Mouse (Mus musculus) adrenal gland, adult 2 months (tissue): ENCODE measurements at regions not wholly inside any gene's neighbourhood (a gene's known extent, or its start where the extent isn't known, plus 50 kb on each side); places are given as distances from the start of the nearest gene placed in this dataset.

Experiments
- DNase-seq: peaks from one replicate; pipeline ENCODE4 v3.0.0; 2021

DNA sequence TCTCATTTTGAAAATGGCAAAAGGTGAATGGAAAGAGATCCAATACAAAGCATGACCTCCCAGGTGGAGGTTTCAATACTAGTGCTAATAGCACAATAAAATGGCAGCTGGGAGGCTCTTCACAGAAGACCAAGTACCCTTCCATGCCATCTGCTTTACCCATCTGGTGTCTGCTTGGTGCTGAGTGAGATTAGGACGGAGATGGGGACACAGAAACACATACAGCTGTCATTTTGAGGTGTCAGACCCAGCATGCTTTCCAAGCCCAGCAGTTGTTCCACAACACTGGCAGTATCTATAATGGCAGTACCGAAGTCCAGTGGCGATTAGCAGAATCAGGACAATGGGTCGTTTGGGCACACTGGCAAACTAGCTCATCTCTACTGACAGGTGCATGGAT, 118.9 kb upstream of the 1700064H15Rik start:
- no peak for DNase-seq

DNA sequence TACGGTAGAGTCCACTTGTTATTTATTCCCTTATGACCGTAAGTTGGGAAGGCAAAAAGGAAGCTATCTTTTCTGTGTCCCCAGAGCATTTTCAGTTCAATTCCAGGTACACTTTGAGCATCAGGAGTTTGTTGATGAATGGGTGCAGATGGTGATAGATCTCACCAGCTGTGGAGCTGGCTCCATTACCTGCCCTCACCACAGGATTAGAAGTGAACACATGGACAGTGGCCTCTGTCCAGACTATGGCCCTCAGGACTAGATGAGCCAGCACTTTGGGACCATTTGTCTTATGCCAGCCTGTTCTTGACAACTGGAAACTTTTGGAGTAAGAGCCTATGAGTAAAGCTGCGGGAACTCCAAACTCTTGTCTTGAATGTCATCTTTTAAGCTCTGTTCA, 123.5 kb upstream of the 1700064H15Rik start:
- DNase-seq: peak; percentile 64

DNA sequence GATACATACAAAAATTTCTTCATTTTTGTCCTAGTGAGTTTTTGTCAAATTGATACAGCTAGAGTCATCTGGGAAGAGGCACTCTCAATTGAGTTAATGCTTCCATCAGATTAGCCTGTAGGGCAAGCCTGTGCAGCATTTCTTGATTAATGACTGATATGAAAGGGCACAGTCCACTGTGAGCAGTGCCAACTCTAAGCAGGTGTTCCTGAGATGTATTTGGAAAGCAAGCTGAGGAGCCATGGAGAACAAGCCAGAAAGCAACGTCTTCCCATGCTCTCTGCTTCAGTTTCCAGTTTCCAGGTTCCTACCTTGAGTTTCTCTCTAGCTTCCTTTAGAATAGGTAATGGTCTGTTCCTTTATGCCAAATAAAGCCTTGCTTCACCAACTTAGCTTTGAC, 125.5 kb upstream of the 1700064H15Rik start:
- peak; percentile 14 for DNase-seq

DNA sequence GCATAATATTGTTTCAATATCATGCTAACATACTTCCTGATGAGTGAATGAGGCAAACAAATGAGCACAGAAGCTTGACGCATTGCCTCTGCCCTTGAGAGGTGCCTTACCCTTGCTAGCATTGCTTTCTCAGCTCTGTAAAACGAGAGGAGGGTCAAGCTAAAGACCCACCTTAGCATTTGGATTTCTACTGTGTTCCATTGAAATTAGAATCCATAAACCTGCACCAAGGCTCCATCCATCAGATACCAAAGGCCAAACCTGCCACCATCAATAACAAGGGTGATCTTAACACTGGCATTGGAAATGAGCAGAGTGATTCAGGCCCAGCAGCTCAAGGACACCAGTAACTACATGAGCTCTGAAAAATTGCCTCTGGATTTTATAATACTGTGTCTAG, 126.2 kb upstream of the 1700064H15Rik start:
- DNase-seq: peak; percentile 60

DNA sequence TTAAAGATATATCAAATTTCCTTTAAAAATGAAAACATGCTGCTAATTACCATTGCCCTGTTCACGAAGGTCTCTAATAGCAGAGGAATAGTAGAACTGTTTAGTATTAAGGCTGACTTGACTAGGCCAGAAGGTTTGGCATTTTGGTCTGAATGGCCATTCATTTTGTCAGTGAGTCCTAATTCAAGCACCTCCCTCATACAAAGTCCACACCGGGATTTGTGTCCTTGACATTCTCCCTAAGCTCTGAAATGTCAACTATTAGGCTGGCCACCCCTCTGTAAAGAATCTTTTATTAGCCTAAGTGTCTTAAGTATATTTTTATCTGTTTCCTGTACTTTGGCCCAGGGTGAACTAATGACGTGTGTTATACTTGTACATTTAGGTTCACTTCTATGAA, 126.7 kb upstream of the 1700064H15Rik start:
- peak; percentile 64 for DNase-seq

DNA sequence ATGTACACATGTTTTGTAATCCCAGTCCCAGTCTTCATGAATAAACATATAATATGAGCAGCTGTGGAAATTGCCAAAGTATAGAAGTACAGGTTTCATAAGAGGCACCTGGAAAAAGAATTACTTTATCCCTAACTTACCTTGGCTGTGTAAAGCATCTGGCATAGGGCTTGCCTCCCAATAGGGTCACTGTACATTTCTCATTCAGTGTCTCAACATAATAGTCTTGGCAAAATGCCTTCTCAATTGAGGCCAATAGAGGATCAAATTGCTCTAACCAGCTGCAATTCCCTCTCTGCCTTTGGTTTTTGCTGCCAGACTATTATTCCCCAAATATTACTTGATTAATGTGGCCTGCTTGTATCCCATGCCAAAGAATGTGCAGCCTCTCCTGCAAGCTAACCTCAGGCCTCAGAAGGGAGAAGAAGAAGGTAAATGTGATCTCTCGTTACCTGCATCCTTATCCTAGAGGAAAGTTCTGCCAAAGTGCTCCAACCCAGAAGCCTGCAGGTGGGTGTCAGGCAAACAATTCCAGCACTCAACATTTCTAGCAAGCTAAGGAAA, 158.2 kb upstream of the Cp start:
- DNase-seq: no peak

DNA sequence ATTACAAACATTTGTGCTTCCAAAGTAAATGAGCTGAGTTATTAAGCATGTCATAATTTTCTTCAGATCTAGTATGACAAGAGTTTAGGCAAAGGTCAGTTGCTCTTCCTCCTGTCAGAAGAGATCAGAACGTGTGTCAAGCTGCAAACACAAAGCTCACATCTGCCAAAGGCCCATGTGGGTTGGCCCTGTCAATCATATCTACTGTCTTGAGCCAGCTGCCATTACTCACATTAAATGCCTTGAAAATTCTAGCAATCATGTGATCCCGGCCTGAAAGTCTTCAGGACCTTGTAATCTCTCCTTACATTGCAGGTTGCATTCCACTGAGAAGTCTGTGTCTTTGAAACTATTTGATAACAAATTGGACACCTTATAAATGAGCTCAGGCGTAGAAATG, 146.8 kb upstream of the Cp start:
- DNase-seq: peak; percentile 17

DNA sequence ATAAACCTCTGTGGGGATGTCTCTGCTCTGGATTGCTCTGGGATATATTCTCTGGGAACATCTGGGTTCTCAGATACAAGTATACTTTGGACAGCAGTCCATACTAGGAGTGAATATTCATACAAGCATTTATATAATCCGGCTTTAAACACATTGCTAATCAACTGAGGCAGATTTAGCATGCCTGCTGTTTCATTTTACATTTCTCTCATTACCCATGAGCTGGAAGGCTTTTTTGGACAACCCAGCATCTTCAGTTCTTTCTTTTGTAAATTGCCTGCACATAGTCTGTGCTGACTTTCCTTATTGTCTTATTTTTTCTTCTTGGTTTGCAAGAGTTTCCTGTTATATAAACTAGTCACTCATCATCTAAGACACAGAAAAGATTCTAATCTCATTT, 131.9 kb upstream of the Cp start:
- no peak for DNase-seq

DNA sequence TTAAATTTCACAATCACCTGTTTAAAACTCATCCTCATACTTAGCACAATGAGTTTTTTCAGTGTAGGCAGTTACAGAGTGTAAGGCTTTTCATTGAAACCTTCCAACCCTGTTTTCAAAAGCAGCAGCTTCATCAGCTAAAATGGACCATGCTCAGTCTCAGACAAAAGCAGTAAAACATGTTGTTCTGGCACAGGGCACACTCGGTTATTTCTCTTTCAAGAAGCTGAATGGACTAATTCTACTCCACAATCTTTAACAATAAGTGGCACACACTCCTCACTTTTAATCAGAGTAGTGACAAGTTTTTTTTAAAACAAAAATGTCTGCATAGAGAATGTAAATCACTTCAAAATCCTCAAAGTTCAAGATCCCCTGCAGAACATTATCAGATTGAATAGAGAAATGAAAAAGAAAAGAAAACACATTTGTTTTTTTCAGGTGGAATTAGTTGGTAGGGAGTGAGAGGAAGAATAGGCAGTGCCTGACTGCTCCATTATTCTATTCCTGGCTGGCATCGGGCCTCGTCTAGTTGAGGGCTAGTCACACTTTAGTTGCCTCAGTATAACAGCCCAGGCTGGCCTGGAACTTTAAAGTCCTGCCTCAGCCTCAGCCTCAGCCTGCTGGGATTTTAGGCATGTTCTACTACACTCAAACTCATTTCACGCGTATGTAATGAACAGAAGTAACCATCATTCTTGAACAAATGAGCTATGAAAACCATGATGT, 128.2 kb upstream of the Cp start:
- no peak for DNase-seq

DNA sequence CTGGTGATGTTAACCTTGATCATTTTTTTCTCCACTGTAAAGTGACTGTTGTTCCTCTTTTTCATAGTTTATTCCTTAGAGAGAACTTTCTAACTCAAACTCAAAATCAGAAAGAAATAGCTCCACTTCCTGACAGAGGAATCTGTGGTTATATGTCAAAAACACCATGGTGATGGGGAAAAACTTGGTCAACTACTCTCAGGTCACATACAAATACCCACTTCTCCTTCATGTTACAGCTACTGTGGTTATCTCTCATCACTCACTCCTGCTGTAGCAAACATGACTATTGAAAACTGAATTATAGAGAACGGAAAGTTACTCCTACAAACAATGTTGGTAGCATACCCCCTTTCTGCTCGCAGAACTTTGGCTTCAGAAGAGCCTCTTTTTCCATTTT, 127.1 kb upstream of the Cp start:
- no peak for DNase-seq

DNA sequence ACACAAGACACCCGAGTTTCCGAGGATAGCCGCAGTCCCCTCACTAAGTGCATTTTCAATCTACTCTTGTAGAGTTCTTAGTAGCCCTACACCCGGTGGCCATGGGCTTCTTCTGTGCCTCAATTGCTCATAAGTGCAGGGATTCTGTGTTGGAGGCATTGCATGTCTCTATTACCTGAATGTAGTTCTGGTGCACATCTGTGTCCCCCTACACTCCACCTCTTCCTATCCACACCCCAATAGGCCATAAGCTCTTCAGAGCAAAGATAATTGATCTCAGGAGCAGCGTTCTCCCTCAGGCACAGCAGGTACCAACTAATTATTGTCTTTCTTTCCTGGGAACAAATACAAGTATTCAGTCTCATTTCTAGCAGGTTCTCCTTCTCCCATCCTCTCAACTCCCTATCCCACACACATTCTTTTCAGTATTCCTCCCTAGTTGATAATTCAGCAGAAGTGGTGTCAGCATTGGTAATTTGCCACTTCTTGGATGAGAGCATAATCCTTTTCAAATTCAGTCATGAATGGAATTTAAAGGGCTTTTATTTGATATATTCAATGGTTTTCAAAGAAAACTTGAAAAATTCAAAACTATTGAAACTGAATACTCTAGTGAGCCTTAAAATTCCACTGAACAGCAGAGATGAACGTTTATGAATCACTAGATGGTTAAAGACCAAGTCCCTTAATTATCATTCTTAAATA, 108.7 kb upstream of the Cp start:
- DNase-seq: no peak

DNA sequence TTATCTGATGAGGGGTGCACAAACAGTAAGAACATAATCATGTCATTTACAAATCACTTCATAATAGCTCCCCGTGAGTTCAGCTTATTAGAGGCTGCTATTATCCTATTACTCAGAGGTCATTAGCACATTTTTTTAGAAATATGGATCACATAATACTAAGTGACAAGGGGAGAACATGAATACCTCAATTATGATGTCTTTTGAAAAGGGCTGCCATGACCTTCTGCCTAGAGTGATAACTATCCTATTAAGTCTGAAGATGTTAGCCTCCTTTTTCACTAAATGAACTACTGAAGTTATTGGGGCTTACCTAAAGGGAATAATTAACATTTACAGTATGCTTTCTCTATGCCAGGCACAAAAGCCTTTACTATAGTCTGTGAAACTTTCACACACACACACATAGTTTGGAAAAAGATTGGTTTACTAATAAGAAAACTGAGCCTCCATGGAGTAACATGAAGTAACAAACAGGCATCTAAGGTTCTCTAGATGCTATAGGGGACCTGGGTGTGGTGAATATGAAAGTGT, 108.1 kb upstream of the Cp start:
- no peak for DNase-seq

DNA sequence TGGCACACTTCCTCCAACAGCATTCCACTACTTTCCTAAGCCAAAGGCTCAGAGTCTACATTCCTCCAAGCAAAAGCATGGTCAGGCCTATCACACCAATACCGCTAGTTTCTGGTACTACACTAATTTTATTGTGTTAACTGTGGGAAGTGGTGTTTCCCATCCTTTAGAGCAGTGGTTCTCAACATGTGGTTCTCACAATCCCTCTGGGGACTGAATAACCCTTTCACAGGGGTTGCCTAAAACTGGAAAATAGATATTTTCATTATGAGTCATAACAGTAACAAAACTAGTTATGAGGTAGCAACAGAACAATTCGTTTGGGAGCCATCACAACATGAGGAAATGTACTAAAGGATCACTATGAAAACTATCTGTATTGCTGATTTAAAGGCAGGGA, 74.2 kb upstream of the Cp start:
- DNase-seq: no peak

DNA sequence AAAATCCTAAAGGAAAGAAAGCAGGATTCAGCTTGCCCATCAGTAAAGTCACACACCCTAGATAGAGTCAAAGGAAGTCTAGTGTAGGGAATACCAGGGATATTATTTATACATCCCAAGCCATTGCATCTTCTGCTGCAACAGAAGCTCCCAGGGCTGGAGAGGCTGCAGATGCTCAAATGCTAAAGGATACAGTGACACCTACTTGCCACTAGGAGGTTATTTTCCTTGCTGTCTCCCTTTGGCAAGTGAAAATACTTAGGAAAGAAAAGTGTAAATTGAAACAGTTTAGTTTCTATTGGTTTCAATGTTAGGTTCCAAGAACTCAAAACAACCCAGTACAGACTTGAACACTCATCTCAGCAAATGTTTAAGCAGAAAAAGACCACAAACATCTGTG, 68.4 kb upstream of the Cp start:
- DNase-seq: no peak

DNA sequence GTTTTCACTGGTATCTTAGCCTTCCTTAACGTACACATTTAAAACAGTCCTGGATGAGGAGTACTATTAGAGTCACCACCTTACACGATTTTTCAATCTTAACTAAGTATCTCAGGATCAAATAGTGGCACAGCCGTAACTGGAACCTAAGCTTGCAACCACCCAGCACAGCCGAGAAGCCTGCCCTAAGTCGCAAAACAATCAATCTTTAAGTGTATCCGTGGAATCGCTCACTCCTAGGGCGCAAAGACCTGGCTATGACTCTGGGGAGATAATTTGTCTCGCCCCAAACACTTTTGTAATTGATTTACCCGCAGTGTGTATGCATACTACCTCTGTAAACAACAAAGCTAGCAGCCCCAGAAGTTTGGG, 62.6 kb upstream of the Cp start:
- DNase-seq: no peak

DNA sequence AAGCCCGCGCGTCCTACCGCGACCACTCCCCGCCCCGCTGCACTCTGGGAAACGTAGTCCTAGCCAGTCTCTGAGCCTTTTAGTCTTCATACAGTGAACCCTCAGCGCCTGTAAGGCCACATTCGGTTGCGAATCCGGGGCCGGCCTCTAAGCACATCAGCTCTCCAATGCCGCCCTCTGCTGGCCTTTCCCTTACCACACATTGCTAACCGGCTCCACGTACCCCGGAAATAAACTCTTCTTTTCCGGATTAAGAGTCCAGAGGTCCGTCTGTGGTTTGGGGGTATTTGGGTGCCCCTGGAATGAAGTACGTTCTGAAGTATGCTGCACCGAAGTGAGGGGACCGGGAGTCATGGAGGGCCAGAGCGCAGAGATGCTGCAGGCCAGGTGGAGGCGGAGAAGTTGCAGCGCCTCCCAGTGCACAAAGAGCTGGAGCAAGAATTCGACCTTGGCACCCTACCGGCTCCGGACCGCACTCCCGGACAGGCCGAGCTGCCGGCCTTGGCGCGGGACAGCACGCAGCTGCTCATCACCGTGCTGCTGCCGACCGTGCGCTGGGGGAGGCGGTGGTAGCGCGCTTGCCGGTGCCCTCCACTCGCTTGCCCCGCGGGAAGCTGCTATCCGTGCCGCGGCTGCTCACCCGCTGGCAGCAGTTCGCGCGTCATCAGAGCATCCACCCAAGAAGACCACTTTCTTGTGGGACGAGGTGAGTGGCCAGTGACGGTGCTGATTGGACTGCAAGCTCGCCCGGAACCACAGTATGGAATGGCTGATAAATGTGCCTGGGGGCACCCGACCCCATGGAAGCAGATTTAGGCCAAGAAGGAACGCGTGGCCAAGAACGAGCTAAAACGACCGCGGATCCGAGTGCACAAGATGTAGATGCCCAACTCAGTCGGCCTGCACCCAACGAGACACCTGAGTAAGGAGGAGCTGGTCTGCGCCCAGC, 62.0 kb upstream of the Cp start:
- DNase-seq: peak; percentile 96

DNA sequence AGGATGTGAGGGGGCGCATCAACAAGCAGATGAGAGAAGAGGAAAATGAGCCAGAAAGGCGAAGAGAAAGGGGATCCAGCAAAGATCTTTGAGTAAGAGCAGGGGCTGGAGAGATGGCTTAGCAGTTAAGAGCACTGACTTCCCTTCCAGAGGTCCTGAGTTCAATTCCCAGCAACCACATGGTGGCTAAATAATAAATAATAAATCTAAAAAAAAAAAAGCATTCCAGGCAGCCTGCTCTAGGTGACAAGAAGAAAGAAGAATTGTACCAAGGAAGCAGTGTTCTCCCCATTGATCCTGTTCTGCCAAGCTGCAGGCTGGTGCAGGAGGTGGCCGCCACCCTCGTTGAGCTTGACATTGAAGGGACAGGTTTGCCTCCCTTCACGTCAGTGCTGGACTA, 61.1 kb upstream of the Cp start:
- no peak for DNase-seq

DNA sequence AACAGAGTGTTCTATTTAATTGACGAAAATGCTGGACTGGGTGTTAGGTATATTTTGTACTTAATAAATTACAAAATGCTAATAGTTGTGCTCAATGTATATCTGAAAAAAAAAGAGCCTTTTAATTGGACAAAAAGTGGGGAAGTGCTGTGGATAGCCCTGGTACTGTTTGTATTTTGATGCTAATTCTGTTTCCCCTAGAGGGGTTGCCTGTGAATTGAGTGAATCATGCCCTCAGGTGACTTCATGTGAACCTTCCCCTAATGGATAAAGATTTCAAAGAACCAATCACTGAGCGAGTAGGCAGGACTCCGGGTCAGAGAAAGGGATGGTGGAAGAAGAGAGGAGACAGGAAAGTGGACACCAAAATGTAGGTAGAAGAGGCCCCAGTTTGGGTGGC, 59.7 kb upstream of the Cp start:
- no peak for DNase-seq

DNA sequence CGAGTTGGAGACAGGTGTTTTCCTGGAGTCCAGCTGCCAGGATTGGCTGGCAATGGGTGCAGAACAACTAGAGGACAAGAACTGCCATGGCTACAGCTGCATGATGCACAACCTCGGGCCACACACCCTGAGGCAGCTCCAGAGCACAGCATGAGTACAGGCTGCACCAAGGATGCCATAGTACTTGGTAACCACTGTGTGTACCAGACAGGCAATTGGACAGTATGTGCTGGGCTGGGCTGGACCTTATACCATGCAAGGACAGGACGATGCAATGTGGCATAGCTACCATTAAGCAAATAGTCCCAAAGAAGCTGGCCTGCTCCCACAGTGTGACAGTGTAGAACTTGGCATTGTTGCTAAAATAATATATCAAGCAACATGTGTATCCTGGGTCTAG, 54.6 kb upstream of the Cp start:
- DNase-seq: no peak

DNA sequence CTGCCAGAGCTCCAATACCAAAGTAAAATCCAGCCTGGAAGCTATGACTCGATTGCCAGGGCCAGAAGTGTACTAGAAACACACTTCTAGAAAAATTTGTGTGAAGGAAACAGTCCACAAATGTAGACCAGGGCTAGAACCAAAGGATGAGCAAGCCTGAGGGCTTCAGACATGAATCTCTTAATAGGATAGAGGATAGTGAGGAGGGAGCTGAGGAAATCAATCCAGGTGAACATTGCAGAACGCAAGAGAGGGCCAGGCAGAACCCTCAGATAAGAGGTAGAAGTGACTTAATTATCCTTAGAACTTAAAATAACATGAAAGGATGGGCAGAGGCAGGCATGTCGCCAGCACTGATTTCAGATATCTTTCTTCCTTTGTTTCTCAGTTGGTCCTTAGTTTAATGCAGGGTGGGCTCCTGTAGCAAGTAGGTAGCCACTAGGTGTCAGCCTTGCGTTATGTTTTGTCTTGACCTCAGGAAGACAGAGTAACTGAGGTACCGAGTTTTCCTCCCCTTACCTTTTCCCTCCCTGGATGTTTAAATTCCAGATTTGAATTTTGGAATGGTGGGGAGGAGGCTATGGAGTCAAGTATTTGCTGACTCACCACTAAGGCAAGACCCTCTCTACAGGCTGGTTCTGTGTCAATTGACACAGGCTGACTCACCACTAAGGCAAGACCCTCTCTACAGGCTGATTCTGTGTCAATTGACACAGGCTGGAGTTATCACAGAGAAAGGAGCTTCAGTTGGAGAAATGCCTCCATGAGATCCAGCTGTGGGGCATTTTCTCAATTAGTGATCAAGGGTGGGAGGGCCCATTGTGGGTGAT, 52.2 kb upstream of the Cp start:
- peak; percentile 43 for DNase-seq
